In the genomic region with DNA sequence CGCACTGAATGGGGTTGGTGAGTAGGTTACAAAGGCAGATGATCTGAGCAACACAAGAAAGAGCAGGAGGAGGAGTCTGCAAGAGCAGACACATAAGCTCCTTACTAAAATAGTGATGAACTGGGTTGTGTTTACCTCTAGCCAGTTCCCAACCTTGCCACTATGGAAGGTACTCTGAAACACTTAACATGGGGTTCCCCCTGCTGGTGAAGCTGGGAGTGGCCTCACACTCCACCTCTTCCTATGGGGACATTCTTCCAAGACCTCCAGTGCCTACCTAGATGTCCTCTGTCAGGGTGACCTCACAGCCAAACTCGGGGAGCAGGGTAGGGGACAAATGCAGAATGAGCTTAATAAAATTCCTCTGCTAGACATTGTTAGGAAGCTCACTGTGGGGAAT, we compare ENCODE assay signal across 8 mouse cellular contexts.
DNase-seq lines count a peak whose midpoint lies in the region; ATAC-seq and TF ChIP-seq lines count a peak whose summit lies in the region.

No protein-coding gene starts in this region.

- H3K4me3 ChIP-seq in hindbrain, embryonic 10.5 days = no peak overlapping the region
- no peak overlapping the region for H3K4me3 ChIP-seq in hindbrain, embryonic 16.5 days (ENCODE audit: low read length)
- H3K4me3 ChIP-seq in cerebellum, adult 2 months (replicated peaks; ENCODE audit: insufficient read depth, low read depth, low read length) = no peak overlapping the region
- H3K4me3 ChIP-seq in midbrain, postnatal 0 days (ENCODE audit: low read depth, low read length) = no peak overlapping the region

- H3K9me3 ChIP-seq in hindbrain, embryonic 10.5 days = no peaks in the 10 kb centered on the region
- no peaks in the 10 kb centered on the region for H3K9me3 ChIP-seq in hindbrain, embryonic 16.5 days (ENCODE audit: control insufficient read depth, low read length)
- H3K9me3 ChIP-seq in midbrain, postnatal 0 days (ENCODE audit: low read length) = no peaks in the 10 kb centered on the region

- no peak for ATAC-seq in hindbrain, embryonic 16.5 days
- ATAC-seq in frontal cortex, adult (ENCODE audit: low TSS enrichment) = peak; percentile 80
- ATAC-seq in midbrain, postnatal 0 days (ENCODE audit: low FRiP score) = 0 out of 2 replicates have a peak, but pooled peaks have one; percentile 17

- peaks cover 12% of the 10 kb centered on the region for H3K4me1 ChIP-seq in hindbrain, embryonic 10.5 days (replicated peaks)
- H3K4me1 ChIP-seq in hindbrain, embryonic 16.5 days (ENCODE audit: control insufficient read depth, insufficient read depth, low read depth, low read length) = peaks cover 20% of the 10 kb centered on the region
- H3K4me1 ChIP-seq in cerebellum, adult 2 months (ENCODE audit: control insufficient read depth, insufficient read depth, low read length) = no peaks in the 10 kb centered on the region; the same call in 1 of the 2 replicates
- H3K4me1 ChIP-seq in midbrain, postnatal 0 days (ENCODE audit: insufficient read depth, low read length) = peaks cover 10% of the 10 kb centered on the region

- no peak overlapping the region for H3K27ac ChIP-seq in hindbrain, embryonic 10.5 days
- no peak overlapping the region for H3K27ac ChIP-seq in hindbrain, embryonic 16.5 days (ENCODE audit: low read depth, low read length)
- H3K27ac ChIP-seq in cerebellum, adult 2 months (ENCODE audit: insufficient read depth, low read length) = no peak overlapping the region
- no peak overlapping the region for H3K27ac ChIP-seq in midbrain, postnatal 0 days (ENCODE audit: low read depth, low read length)

- no peaks in the 10 kb centered on the region for H3K27me3 ChIP-seq in hindbrain, embryonic 10.5 days (ENCODE audit: insufficient read depth, poor library complexity, severe bottlenecking)
- no peaks in the 10 kb centered on the region for H3K27me3 ChIP-seq in hindbrain, embryonic 16.5 days (replicated peaks; ENCODE audit: control insufficient read depth, insufficient read depth, low read length)
- no peaks in the 10 kb centered on the region for H3K27me3 ChIP-seq in cerebellum, adult 2 months (ENCODE audit: control insufficient read depth, insufficient read depth, low read length)
- no peaks in the 10 kb centered on the region for H3K27me3 ChIP-seq in midbrain, postnatal 0 days (ENCODE audit: insufficient read depth, low read length)

- TF ChIP-seq POLR2A in cerebellum, adult 2 months (IDR thresholded peaks at IDR 0.05; ENCODE audit: borderline replicate concordance, insufficient read depth, low read length) = no peak

- peak; percentile 50 for DNase-seq in hindbrain, embryonic 10.5 days (ENCODE audit: low spot score)
- peak; percentile 57 to 70 for DNase-seq in cerebellum, adult 2 months
- peak; percentile 74 for DNase-seq in heart, postnatal 4 days
- peak; percentile 55 to 64 for DNase-seq in layer of hippocampus, postnatal 36 days
- DNase-seq in midbrain, postnatal 0 days (ENCODE audit: low spot score) = peak; percentile 49
- peak; percentile 62 for DNase-seq in urinary bladder, postnatal 25 days (ENCODE audit: low spot score)

- WGBS in hindbrain, embryonic 10.5 days = 62% methylated on average over 2 of the region's 2 CpGs
- 72% methylated on average over 2 of the region's 2 CpGs for WGBS in hindbrain, embryonic 16.5 days
- WGBS in cerebellum, adult 2 months = 54% methylated on average over 2 of the region's 2 CpGs
- 62% methylated on average over 2 of the region's 2 CpGs for WGBS in midbrain, postnatal 0 days

- no peak overlapping the region for H3K9ac ChIP-seq in hindbrain, embryonic 16.5 days (ENCODE audit: low read depth, low read length)
- H3K9ac ChIP-seq in midbrain, postnatal 0 days (replicated peaks; ENCODE audit: low read length, poor library complexity, severe bottlenecking) = no peak overlapping the region

- TF ChIP-seq CTCF in cerebellum, adult 2 months (IDR thresholded peaks at IDR 0.05; ENCODE audit: borderline replicate concordance, insufficient read depth, low read depth, low read length) = peak; percentile 75
- peak; percentile 70 for TF ChIP-seq CTCF in midbrain, postnatal 0 days (IDR thresholded peaks at IDR 0.05)

- H3K36me3 ChIP-seq in hindbrain, embryonic 10.5 days = no peaks in the 10 kb centered on the region
- no peaks in the 10 kb centered on the region for H3K36me3 ChIP-seq in hindbrain, embryonic 16.5 days (ENCODE audit: control insufficient read depth, insufficient read depth, low read length)
- peaks cover 5% of the 10 kb centered on the region; the same call in 1 of the 2 replicates for H3K36me3 ChIP-seq in midbrain, postnatal 0 days (ENCODE audit: insufficient read depth, low read length)

- no peak overlapping the region for H3K4me2 ChIP-seq in hindbrain, embryonic 16.5 days (ENCODE audit: low read length)
- no peak overlapping the region for H3K4me2 ChIP-seq in midbrain, postnatal 0 days (ENCODE audit: low read depth, low read length, poor library complexity, severe bottlenecking)
